Mouse (Mus musculus): ENCODE results near the gene Shisa5.

The Shisa5 gene

GRCm38 (mm10) chr9:109016973-109017604 lies 21.3 kb upstream of the Shisa5 start:
- no peak for ATAC-seq (ENCODE audit: insufficient number of reproducible peaks, low FRiP score, low TSS enrichment)

GRCm38 (mm10) chr9:109021428-109021827 lies 16.9 kb upstream of the Shisa5 start:
- ATAC-seq (ENCODE audit: insufficient number of reproducible peaks, low FRiP score, low TSS enrichment): no peak

GRCm38 (mm10) chr9:109022866-109023685 lies 15.3 kb upstream of the Shisa5 start:
- no peak for ATAC-seq (ENCODE audit: insufficient number of reproducible peaks, low FRiP score, low TSS enrichment)

DNA sequence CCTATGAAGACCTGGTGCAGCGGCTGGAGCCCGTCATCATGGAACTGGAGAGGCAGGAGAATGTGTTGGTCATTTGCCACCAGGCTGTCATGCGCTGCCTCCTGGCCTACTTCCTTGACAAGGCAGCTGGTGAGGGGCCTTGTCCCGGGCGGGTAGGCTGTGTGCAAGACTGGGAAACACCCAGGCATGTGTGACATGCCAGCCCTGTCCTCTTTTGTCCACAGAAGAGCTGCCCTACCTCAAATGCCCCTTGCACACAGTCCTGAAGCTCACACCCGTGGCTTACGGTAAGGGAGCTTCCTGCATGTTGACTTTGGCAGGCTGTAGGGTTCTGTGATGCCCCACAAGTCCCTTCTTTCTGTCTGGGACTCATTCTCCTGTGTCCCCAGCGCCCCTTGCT lies 10.8 kb upstream of the Shisa5 start:
- no peak for ATAC-seq (ENCODE audit: insufficient number of reproducible peaks, low FRiP score, low TSS enrichment)

DNA sequence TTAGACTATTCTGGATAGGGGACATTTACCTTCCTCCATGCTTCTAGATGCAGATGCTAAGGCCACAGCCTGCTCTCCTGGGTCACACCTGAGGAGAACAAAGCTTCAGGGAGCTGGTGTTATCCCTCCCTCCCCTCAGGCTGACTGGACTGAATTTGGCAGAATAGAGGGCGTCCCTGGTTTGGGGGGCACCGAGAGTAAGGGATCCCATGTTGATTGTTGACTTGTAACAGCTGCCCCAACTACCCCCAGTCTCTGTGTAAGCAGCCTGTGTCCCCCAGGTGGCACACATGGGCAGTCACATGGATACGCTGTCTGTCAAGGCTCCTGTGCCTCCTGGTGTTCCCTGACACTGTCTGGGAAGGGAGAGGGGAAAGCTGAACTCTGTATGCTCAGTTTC lies 9.9 kb upstream of the Shisa5 start:
- ATAC-seq (ENCODE audit: insufficient number of reproducible peaks, low FRiP score, low TSS enrichment): no peak

DNA sequence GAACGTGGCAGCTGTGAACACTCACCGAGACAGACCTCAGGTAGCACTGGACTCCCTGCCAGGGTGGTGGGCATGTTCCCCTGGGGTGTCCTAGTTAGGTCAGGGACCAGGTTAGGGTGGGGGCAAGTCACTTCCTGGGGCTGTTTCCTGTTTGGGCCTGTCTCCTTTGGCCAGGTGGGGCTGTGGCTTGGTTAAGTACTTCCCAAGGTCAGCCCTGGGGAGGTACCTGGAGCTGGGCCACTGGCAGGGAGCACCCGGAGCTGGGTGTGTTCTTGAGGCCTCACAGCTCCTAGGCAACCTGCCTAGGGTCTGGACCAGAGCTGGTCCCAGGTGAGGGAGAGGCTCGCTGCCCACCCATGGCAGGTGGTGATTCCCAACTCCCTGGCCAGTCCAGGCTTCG lies 9.4 kb upstream of the Shisa5 start:
- no peak for ATAC-seq (ENCODE audit: insufficient number of reproducible peaks, low FRiP score, low TSS enrichment)

DNA sequence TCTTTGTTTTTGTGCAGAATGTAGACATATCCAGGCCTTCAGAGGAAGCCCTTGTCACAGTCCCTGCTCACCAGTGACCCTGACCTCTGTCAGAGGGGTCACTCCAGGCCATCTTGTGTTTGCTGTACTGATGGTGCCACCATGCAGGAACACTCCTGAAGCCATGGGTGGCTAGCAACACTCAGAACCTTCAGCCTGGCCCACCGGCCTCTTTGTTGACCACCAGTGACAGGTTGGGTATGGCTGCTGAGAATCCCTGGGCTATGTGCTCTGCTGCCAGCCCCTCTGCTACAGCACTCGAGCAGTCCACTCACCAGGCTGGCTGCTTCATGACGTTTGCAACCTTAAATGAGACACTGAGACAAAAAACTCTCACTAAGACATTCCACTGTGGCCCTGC lies 8.1 kb upstream of the Shisa5 start:
- ATAC-seq (ENCODE audit: insufficient number of reproducible peaks, low FRiP score, low TSS enrichment): no peak

DNA sequence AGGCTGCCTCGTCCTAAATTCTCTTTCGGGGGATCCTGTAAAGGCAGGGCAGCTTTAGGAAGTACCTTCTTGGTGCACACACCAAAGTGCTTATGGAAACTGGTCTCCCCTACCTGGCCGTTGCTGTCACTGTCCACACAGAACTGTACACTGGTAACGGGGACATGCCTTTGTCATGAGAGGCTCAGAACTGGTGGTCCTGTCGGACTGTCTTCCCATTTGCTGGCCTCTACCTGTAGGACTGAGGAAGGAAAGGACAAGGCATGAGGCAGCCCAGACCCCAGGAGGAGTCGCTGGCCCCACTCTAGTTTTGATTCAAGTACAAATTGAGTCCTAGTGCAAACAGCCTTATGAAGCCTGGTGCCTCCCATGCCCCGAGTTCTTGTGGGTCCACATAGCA lies 7.4 kb upstream of the Shisa5 start:
- ATAC-seq (ENCODE audit: insufficient number of reproducible peaks, low FRiP score, low TSS enrichment): no peak

- ATAC-seq (ENCODE audit: insufficient number of reproducible peaks, low FRiP score, low TSS enrichment): no peak
These were observed 6.7 kb upstream of the Shisa5 start for GRCm38 (mm10) chr9:109031686-109032085.

DNA sequence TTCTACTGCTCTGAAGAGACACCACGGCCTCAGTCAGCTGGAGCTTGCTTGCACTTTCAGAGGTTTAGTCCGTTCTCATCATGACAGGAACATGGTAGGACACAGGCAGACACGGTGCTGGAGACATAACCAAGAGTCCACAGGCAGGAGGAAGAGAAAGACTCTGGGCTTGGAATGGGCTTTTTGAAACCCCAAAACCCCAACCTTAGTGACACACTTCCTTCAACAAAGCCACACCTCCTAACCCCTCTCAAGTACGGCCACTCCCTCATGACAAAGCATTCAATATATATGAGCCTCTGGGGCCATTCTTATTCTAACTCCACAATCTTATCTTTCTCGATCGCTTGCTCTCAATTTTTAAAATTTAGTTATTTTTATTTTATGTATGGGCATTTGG lies 5.9 kb upstream of the Shisa5 start:
- ATAC-seq (ENCODE audit: insufficient number of reproducible peaks, low FRiP score, low TSS enrichment): no peak

DNA sequence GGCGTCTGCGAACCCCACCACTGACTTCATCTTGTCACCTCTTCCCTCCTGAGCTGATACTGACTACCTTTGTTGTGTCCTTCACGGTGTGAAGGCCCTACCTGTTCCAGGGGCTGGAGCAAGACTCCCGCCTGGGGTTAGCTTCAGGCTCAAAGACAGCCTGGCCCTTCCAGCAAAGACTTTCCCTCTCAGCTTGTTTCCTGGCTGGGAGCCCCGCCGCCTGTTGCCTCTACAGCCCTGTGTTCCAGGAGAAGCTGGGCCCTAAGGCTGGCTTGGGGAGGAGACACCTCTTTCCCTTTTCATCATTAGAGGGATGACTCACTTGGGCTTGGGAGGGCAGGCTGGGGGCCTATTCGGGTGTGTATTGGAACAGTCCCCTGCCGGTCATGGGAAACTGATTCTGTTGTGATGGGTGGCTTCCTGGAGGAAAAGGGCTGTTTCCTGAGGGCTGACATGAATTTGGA lies 568 bp downstream of the Shisa5 start:
- no peak; the same call in 1 of the 2 replicates for ATAC-seq (ENCODE audit: insufficient number of reproducible peaks, low FRiP score, low TSS enrichment)

GRCm38 (mm10) chr9:109039681-109040080 lies 1.3 kb downstream of the Shisa5 start:
- no peak for ATAC-seq (ENCODE audit: insufficient number of reproducible peaks, low FRiP score, low TSS enrichment)

DNA sequence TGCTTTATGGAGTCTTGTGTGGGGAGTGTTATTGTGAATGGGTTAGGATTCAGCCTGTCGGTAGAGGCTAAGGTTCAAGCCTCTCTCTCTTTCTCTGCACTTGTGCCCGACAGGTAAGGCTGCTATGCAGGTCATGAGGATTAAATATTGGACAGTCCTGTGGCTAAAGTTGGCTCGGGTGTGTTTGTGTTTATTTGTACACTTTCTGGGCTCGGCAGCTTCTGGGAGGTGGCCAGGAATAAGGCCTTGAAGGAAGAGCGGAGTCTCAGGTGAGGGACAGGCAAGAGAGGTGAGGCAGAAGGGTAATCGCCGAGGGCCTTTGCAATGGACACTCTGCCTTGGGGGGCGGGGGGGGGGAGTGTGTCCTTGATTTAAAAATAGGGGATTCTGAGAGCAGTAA lies 1.9 kb downstream of the Shisa5 start:
- ATAC-seq (ENCODE audit: insufficient number of reproducible peaks, low FRiP score, low TSS enrichment): no peak

DNA sequence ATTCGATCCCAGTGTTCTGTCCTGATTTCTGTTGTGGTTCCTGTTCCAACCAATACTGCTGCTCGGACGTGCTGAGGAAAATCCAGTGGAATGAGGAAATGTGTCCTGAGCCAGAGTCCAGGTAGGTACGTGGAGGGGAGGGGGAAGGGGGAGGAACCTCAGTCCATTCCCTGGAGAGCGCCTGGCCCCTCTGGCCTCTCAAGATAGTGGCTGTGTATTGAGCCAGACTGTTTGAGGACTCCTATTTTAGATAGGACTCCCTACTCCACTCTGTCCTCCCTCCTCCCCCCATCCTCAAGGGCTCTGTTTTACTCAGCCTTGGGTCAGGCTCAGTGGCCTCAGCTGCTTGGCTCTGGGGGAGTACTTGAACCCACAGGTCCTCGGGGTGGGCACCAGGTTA lies 2.5 kb downstream of the Shisa5 start:
- no peak for ATAC-seq (ENCODE audit: insufficient number of reproducible peaks, low FRiP score, low TSS enrichment)

- no peak for ATAC-seq (ENCODE audit: insufficient number of reproducible peaks, low FRiP score, low TSS enrichment)
These were observed 3.0 kb downstream of the Shisa5 start for GRCm38 (mm10) chr9:109041351-109041750.

DNA sequence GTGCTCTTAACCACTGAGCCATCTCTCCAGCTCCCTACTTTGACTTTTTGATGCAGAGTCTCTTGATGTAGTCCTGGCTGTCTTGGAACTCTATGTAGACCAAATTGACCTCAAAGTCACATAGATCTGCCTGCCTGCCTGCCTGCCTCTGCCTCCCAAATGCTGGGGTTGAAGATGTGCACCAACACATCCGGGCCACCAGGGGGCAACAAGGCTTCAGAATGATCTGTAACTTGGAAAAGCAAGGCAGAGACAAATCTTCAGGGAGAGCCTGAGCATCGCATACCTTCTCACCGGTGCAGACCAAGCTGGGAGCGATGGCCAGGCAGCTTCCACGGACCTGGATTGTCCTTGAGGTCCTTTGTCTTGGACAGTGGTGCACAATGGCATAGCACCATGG lies 7.9 kb downstream of the Shisa5 start:
- peak; percentile 26; the same call in 1 of the 2 replicates for ATAC-seq (ENCODE audit: insufficient number of reproducible peaks, low FRiP score, low TSS enrichment)

GRCm38 (mm10) chr9:109049316-109049715 lies 11.0 kb downstream of the Shisa5 start:
- no peak for ATAC-seq (ENCODE audit: insufficient number of reproducible peaks, low FRiP score, low TSS enrichment)

- ATAC-seq (ENCODE audit: insufficient number of reproducible peaks, low FRiP score, low TSS enrichment): no peak
These were observed 11.8 kb downstream of the Shisa5 start for GRCm38 (mm10) chr9:109049996-109050673.

DNA sequence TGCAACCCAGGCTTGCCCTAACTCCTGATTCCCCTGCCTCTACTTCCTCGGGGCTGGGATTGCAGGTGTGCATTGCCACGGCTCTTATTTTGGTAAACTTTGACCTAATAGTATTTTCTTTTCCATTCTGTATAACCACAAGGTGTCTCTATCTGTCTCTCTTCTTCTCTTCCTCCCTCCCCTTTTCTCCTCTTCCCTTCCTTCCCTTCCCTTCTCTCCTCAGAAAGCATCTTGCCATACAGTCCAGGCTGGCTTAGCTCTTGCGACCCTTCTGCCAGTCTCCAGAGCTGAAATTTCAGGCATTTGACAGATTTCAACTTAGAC lies 12.3 kb downstream of the Shisa5 start:
- no peak for ATAC-seq (ENCODE audit: insufficient number of reproducible peaks, low FRiP score, low TSS enrichment)

DNA sequence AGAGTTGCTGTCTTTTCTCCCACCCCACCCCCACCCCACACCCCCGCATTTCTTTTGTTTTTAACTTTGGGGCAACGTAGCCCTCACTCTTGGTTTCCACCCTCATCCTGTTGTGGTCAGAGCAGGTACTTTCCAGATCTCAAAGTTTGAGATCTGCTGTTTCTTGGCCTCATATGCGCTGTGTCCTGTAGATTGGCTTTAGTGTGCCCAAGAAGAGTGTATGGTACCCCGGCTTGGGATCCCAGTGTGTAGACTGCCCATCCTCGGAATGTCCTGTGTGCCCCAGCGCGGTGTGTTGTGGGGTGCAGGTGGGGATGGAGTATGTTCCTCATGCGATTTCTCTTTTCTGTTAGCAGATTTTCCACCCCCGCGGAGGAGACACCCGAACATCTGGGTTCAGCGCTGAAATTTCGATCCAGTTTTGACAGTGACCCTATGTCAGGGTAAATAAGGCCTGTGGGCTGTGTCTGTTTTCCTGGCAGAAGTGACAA lies 12.7 kb downstream of the Shisa5 start:
- no peak for ATAC-seq (ENCODE audit: insufficient number of reproducible peaks, low FRiP score, low TSS enrichment)

Data from cerebellum, adult (tissue).